Mouse (Mus musculus): Measurements from ENCODE around the gene Surf2. TPM values are rescaled to one million over a fixed set of nuclear protein-coding genes. Genes with fewer than 3 reads are reported as not detected.

The Surf2 gene
- polyA plus RNA-seq, 1 experiment from 2014 or later, result 39.4 TPM

GRCm38 (mm10) chr2:26912253-26912770 is 3.9 kb upstream of the Surf2 start:
- peak overlapping the region; percentile 87 for H3K4me3 ChIP-seq (replicated peaks; ENCODE audit: low read depth, low read length)
- ATAC-seq (replicated peaks; ENCODE audit: low FRiP score, low read depth) (no peak), DNase-seq (ENCODE audit: low spot score) (no peak)
- H3K36me3 ChIP-seq (ENCODE audit: insufficient read depth, low read length), result peaks cover 30% of the 10 kb centered on the region
- H3K4me2 ChIP-seq (ENCODE audit: low read length), result peak overlapping the region; percentile 93
- peak overlapping the region; percentile 91 for H3K9ac ChIP-seq (ENCODE audit: low read depth, low read length)
- no peaks in the 10 kb centered on the region for H3K9me3 ChIP-seq (replicated peaks; ENCODE audit: low read length)
- no peak overlapping the region for H3K27ac ChIP-seq
- no peaks in the 10 kb centered on the region for H3K27me3 ChIP-seq (ENCODE audit: insufficient read depth, low read length)
- 52% methylated on average over 5 of the region's 5 CpGs for WGBS
- no peak for TF ChIP-seq CTCF (IDR thresholded peaks at IDR 0.05; ENCODE audit: low read depth)
- H3K4me1 ChIP-seq (replicated peaks; ENCODE audit: insufficient read depth, low read length), result peaks cover 38% of the 10 kb centered on the region

- ATAC-seq (replicated peaks; ENCODE audit: low FRiP score, low read depth) (no peak), DNase-seq (ENCODE audit: low spot score) (no peak)
- H3K4me2 ChIP-seq (ENCODE audit: low read length), result no peak overlapping the region
- H3K36me3 ChIP-seq (ENCODE audit: insufficient read depth, low read length), result peaks cover 21% of the 10 kb centered on the region
- H3K4me3 ChIP-seq (replicated peaks; ENCODE audit: low read depth, low read length), result no peak overlapping the region
- peaks cover 42% of the 10 kb centered on the region for H3K4me1 ChIP-seq (replicated peaks; ENCODE audit: insufficient read depth, low read length)
- TF ChIP-seq CTCF (IDR thresholded peaks at IDR 0.05; ENCODE audit: low read depth), result no peak
- no peak overlapping the region for H3K27ac ChIP-seq
- WGBS, result 86% methylated on average over 17 of the region's 17 CpGs
- no peaks in the 10 kb centered on the region for H3K27me3 ChIP-seq (ENCODE audit: insufficient read depth, low read length)
- no peak overlapping the region for H3K9ac ChIP-seq (ENCODE audit: low read depth, low read length)
- H3K9me3 ChIP-seq (replicated peaks; ENCODE audit: low read length), result no peaks in the 10 kb centered on the region
These were observed 2.6 kb upstream of the Surf2 start for GRCm38 (mm10) chr2:26913416-26914147.

GRCm38 (mm10) chr2:26914148-26914941 is 1.8 kb upstream of the Surf2 start:
- Histone ChIP-seq H3K27ac (no peak overlapping the region), H3K4me3 (replicated peaks; ENCODE audit: low read depth, low read length) (no peak overlapping the region), H3K27me3 (ENCODE audit: insufficient read depth, low read length) (no peaks in the 10 kb centered on the region), H3K9me3 (replicated peaks; ENCODE audit: low read length) (no peaks in the 10 kb centered on the region), H3K36me3 (ENCODE audit: insufficient read depth, low read length) (peaks cover 29% of the 10 kb centered on the region), H3K4me2 (ENCODE audit: low read length) (no peak overlapping the region), H3K4me1 (replicated peaks; ENCODE audit: insufficient read depth, low read length) (peaks cover 34% of the 10 kb centered on the region), H3K9ac (ENCODE audit: low read depth, low read length) (0 out of 2 replicates have a peak overlapping the region, but pooled peaks have one; percentile 85)
- no peak for TF ChIP-seq CTCF (IDR thresholded peaks at IDR 0.05; ENCODE audit: low read depth)
- no peak for ATAC-seq (replicated peaks; ENCODE audit: low FRiP score, low read depth)
- DNase-seq (ENCODE audit: low spot score), result no peak
- 55% methylated on average over 8 of the region's 8 CpGs for WGBS

- DNase-seq (ENCODE audit: low spot score), result no peak
- Histone ChIP-seq H3K4me2 (ENCODE audit: low read length) (peak overlapping the region; percentile 97), H3K4me1 (replicated peaks; ENCODE audit: insufficient read depth, low read length) (peaks cover 32% of the 10 kb centered on the region), H3K9me3 (replicated peaks; ENCODE audit: low read length) (no peaks in the 10 kb centered on the region), H3K27ac (peak overlapping the region; percentile 79), H3K27me3 (ENCODE audit: insufficient read depth, low read length) (no peaks in the 10 kb centered on the region), H3K9ac (ENCODE audit: low read depth, low read length) (peak overlapping the region; percentile 85), H3K36me3 (ENCODE audit: insufficient read depth, low read length) (peaks cover 53% of the 10 kb centered on the region), H3K4me3 (replicated peaks; ENCODE audit: low read depth, low read length) (peak overlapping the region; percentile 76)
- no peak for ATAC-seq (replicated peaks; ENCODE audit: low FRiP score, low read depth)
- 1% methylated on average over 13 of the region's 13 CpGs for WGBS
- no peak for TF ChIP-seq CTCF (IDR thresholded peaks at IDR 0.05; ENCODE audit: low read depth)
These were observed 571 bp downstream of the Surf2 start for GRCm38 (mm10) chr2:26916738-26917137.

- no peak overlapping the region for H3K4me3 ChIP-seq (replicated peaks; ENCODE audit: low read depth, low read length)
- H3K27ac ChIP-seq, result peak overlapping the region; percentile 6; the same call in 1 of the 2 replicates
- no peak for ATAC-seq (replicated peaks; ENCODE audit: low FRiP score, low read depth)
- no peak overlapping the region for H3K4me2 ChIP-seq (ENCODE audit: low read length)
- H3K9ac ChIP-seq (ENCODE audit: low read depth, low read length), result no peak overlapping the region
- H3K9me3 ChIP-seq (replicated peaks; ENCODE audit: low read length), result no peaks in the 10 kb centered on the region
- no peak for DNase-seq (ENCODE audit: low spot score)
- WGBS, result 87% methylated on average over 3 of the region's 3 CpGs
- peaks cover 64% of the 10 kb centered on the region for H3K36me3 ChIP-seq (ENCODE audit: insufficient read depth, low read length)
- peaks cover 24% of the 10 kb centered on the region for H3K4me1 ChIP-seq (replicated peaks; ENCODE audit: insufficient read depth, low read length)
- TF ChIP-seq CTCF (IDR thresholded peaks at IDR 0.05; ENCODE audit: low read depth), result no peak
- no peaks in the 10 kb centered on the region for H3K27me3 ChIP-seq (ENCODE audit: insufficient read depth, low read length)
These were observed 3.5 kb downstream of the Surf2 start for GRCm38 (mm10) chr2:26919684-26920083.

- Histone ChIP-seq H3K4me1 (replicated peaks; ENCODE audit: insufficient read depth, low read length) (peaks cover 17% of the 10 kb centered on the region), H3K9me3 (replicated peaks; ENCODE audit: low read length) (no peaks in the 10 kb centered on the region), H3K4me3 (replicated peaks; ENCODE audit: low read depth, low read length) (no peak overlapping the region), H3K9ac (ENCODE audit: low read depth, low read length) (no peak overlapping the region), H3K4me2 (ENCODE audit: low read length) (no peak overlapping the region), H3K27me3 (ENCODE audit: insufficient read depth, low read length) (no peaks in the 10 kb centered on the region), H3K27ac (peak overlapping the region; percentile 6; the same call in 1 of the 2 replicates), H3K36me3 (ENCODE audit: insufficient read depth, low read length) (peaks cover 71% of the 10 kb centered on the region)
- DNase-seq (ENCODE audit: low spot score) (no peak), ATAC-seq (replicated peaks; ENCODE audit: low FRiP score, low read depth) (peak; percentile 38; the same call in 1 of the 2 replicates)
- WGBS, result 82% methylated on average over 6 of the region's 6 CpGs
- TF ChIP-seq CTCF (IDR thresholded peaks at IDR 0.05; ENCODE audit: low read depth), result no peak
These were observed 4.2 kb downstream of the Surf2 start for GRCm38 (mm10) chr2:26920190-26920855.

Measured in kidney, postnatal 0 days (tissue).